ENCODE assay signal across 12 mouse cellular contexts in genomic region chr17:43232769-43233168, GRCm38 (mm10). TPM values are rescaled to one million over a fixed set of nuclear protein-coding genes. Genes with fewer than 3 reads are reported as not detected.
DNase-seq lines count a peak whose midpoint lies in the region; ATAC-seq and TF ChIP-seq lines count a peak whose summit lies in the region.
"Had no signal": no experiment of that assay in that cellular context is flagged by ENCODE, and none has a peak within 500 bp of the region (broad histone marks: within the 10 kb centered on the region; RNA-seq: fewer than 3 reads in every experiment).

No protein-coding gene starts in this region.

- TF ChIP-seq POLR2A in brain, embryonic 14.5 days (IDR thresholded peaks at IDR 0.05; ENCODE audit: borderline replicate concordance, extremely low read depth, insufficient read depth, insufficient read length, poor library complexity, severe bottlenecking) = no peak

- no peak overlapping the region for H3K27ac ChIP-seq in midbrain, embryonic 10.5 days (replicated peaks)
- H3K27ac ChIP-seq in midbrain, embryonic 14.5 days (replicated peaks; ENCODE audit: low read depth, low read length) = no peak overlapping the region
- H3K27ac ChIP-seq in limb, embryonic 11.5 days (replicated peaks; ENCODE audit: low read depth, low read length) = no peak overlapping the region
- H3K27ac ChIP-seq: heart, embryonic 13.5 days; neural tube, embryonic 13.5 days had no signal

- no peak overlapping the region for H3K9ac ChIP-seq in midbrain, embryonic 14.5 days (replicated peaks; ENCODE audit: low read length)
- no peak overlapping the region for H3K9ac ChIP-seq in limb, embryonic 11.5 days (ENCODE audit: low read length)
- H3K9ac ChIP-seq: heart, embryonic 13.5 days; neural tube, embryonic 13.5 days had no signal

- H3K36me3 ChIP-seq in midbrain, embryonic 10.5 days = no peaks in the 10 kb centered on the region
- H3K36me3 ChIP-seq in midbrain, embryonic 14.5 days (ENCODE audit: control insufficient read depth, insufficient read depth, low read length) = no peaks in the 10 kb centered on the region
- H3K36me3 ChIP-seq in limb, embryonic 11.5 days (ENCODE audit: control insufficient read depth, insufficient read depth, low read length) = no peaks in the 10 kb centered on the region
- H3K36me3 ChIP-seq: heart, embryonic 13.5 days; neural tube, embryonic 13.5 days had no signal

- H3K9me3 ChIP-seq in midbrain, embryonic 10.5 days (replicated peaks) = no peaks in the 10 kb centered on the region
- H3K9me3 ChIP-seq in midbrain, embryonic 14.5 days (ENCODE audit: control insufficient read depth, low read length) = no peaks in the 10 kb centered on the region
- H3K9me3 ChIP-seq in limb, embryonic 11.5 days (ENCODE audit: control insufficient read depth, low read length) = no peaks in the 10 kb centered on the region
- H3K9me3 ChIP-seq: heart, embryonic 13.5 days; neural tube, embryonic 13.5 days had no signal

- no peak overlapping the region for H3K4me3 ChIP-seq in midbrain, embryonic 10.5 days
- no peak overlapping the region for H3K4me3 ChIP-seq in midbrain, embryonic 14.5 days (replicated peaks; ENCODE audit: low read depth, low read length)
- H3K4me3 ChIP-seq in limb, embryonic 11.5 days (ENCODE audit: low read depth, low read length) = no peak overlapping the region
- H3K4me3 ChIP-seq: heart, embryonic 13.5 days; neural tube, embryonic 13.5 days had no signal

- H3K4me1 ChIP-seq in midbrain, embryonic 10.5 days = peaks cover 3% of the 10 kb centered on the region; the same call in 1 of the 2 replicates
- no peaks in the 10 kb centered on the region for H3K4me1 ChIP-seq in midbrain, embryonic 14.5 days (ENCODE audit: control insufficient read depth, insufficient read depth, low read length)
- H3K4me1 ChIP-seq in limb, embryonic 11.5 days (ENCODE audit: control insufficient read depth, insufficient read depth, low read length) = peaks cover 5% of the 10 kb centered on the region; the same call in 1 of the 2 replicates

- no peaks in the 10 kb centered on the region for H3K27me3 ChIP-seq in midbrain, embryonic 10.5 days (ENCODE audit: low read depth, poor library complexity, severe bottlenecking)
- no peaks in the 10 kb centered on the region for H3K27me3 ChIP-seq in midbrain, embryonic 14.5 days (ENCODE audit: control insufficient read depth, insufficient read depth, low read length)
- H3K27me3 ChIP-seq in limb, embryonic 11.5 days (ENCODE audit: control insufficient read depth, insufficient read depth, low read length) = no peaks in the 10 kb centered on the region
- H3K27me3 ChIP-seq: neural tube, embryonic 13.5 days had no signal

- 71% methylated on average over 6 of the region's 6 CpGs for WGBS in midbrain, embryonic 10.5 days
- WGBS in midbrain, embryonic 14.5 days = 81% methylated on average over 6 of the region's 6 CpGs
- 47% methylated on average over 6 of the region's 6 CpGs for WGBS in limb, embryonic 11.5 days

- DNase-seq in midbrain, embryonic 10.5 days (ENCODE audit: low spot score) = peak; percentile 15
- DNase-seq in midbrain, embryonic 14.5 days = no peak
- DNase-seq in brain, embryonic 14.5 days (ENCODE audit: low read depth) = peak; percentile 8
- peak; percentile 39 for DNase-seq in limb, embryonic 11.5 days (ENCODE audit: low spot score)
- peak; percentile 62 to 67 for DNase-seq in thymus, postnatal 10 days (ENCODE audit: low spot score in 2 of 2)
- DNase-seq in neural tube, embryonic 10.5 days (ENCODE audit: extremely low spot score, low spot score) = no peak
- no peak for DNase-seq in retina, postnatal 1 day
- DNase-seq in heart, postnatal 4 days = no peak
- DNase-seq: cerebellum, adult 11-12 months had no signal

- no peak for TF ChIP-seq CTCF in brain, embryonic 14.5 days (IDR thresholded peaks at IDR 0.05; ENCODE audit: borderline replicate concordance, extremely low read depth, insufficient read depth, insufficient read length)

- no peak overlapping the region for H3K4me2 ChIP-seq in midbrain, embryonic 14.5 days (ENCODE audit: low read length)
- no peak overlapping the region for H3K4me2 ChIP-seq in limb, embryonic 11.5 days (ENCODE audit: low read depth, severe bottlenecking)
- H3K4me2 ChIP-seq: heart, embryonic 13.5 days; neural tube, embryonic 13.5 days had no signal

- no peak for ATAC-seq in midbrain, embryonic 14.5 days (ENCODE audit: low FRiP score, low TSS enrichment)
- ATAC-seq in limb, embryonic 11.5 days (ENCODE audit: insufficient number of reproducible peaks, low FRiP score, low TSS enrichment, low read depth) = no peak

RNA-seq across cellular contexts. Expression of gene Adgrf1, which starts 37.4 kb away (rescaled TPM):
- polyA plus RNA-seq in midbrain, embryonic 10.5 days (2016; fragmentation: Nextera tagmentation; extraction: Ambion mirVana) = not detected in 2 replicates
- polyA plus RNA-seq in midbrain, embryonic 14.5 days (2014; fragmentation: Nextera tagmentation; extraction: Ambion mirVana) = not detected in 2 replicates
- 0.04 TPM in 1 of 2 replicates, not detected in the other for polyA plus RNA-seq in brain, embryonic 14.5 days (2012; rRNA removed)
- polyA plus RNA-seq in limb, embryonic 11.5 days (2014; fragmentation: Nextera tagmentation; extraction: Ambion mirVana) = 0.06 TPM in 1 of 2 replicates, not detected in the other
- total RNA-seq in heart, postnatal 4 days (2021) = not detected
- total RNA-seq: layer of hippocampus, adult 8-10 months had no signal
- polyA plus RNA-seq: neural tube, embryonic 13.5 days had no signal

Comparison
In these comparisons a context has a peak if more than half of its experiments do, and no peak if none do; other contexts are left out.
1. DNase-seq: peak in midbrain, embryonic 10.5 days (single experiment), brain, embryonic 14.5 days (single experiment), limb, embryonic 11.5 days (single experiment) and thymus, postnatal 10 days (2 of 2); none in midbrain, embryonic 14.5 days (single experiment), neural tube, embryonic 10.5 days (single experiment), retina, postnatal 1 day (single experiment) and heart, postnatal 4 days (single experiment).